Mouse (Mus musculus): ENCODE results near the gene Ccdc84. TPM values are rescaled to one million over a fixed set of nuclear protein-coding genes. Genes with fewer than 3 reads are reported as not detected.

The Ccdc84 gene
- polyA plus RNA-seq, 1 experiment from 2014 or later: 28.4 TPM

GRCm38 (mm10) chr9:44401081-44401480 lies 17.3 kb downstream of the Ccdc84 start:
- DNase-seq (ENCODE audit: low spot score): no peak
- Histone ChIP-seq H3K9me3 (no peaks in the 10 kb centered on the region), H3K27ac (replicated peaks) (no peak overlapping the region), H3K4me1 (peaks cover 34% of the 10 kb centered on the region), H3K36me3 (replicated peaks) (peaks cover 72% of the 10 kb centered on the region), H3K27me3 (replicated peaks; ENCODE audit: low read depth, poor library complexity, severe bottlenecking) (no peaks in the 10 kb centered on the region), H3K4me3 (no peak overlapping the region)
- 85% methylated on average over 4 of the region's 4 CpGs for WGBS

GRCm38 (mm10) chr9:44399795-44400114 lies 18.6 kb downstream of the Ccdc84 start:
- Histone ChIP-seq H3K9me3 (no peaks in the 10 kb centered on the region), H3K27me3 (replicated peaks; ENCODE audit: low read depth, poor library complexity, severe bottlenecking) (no peaks in the 10 kb centered on the region), H3K36me3 (replicated peaks) (peaks cover 58% of the 10 kb centered on the region), H3K27ac (replicated peaks) (no peak overlapping the region), H3K4me1 (peaks cover 26% of the 10 kb centered on the region), H3K4me3 (0 out of 2 replicates have a peak overlapping the region, but pooled peaks have one; percentile 16)
- 93% methylated on average over 6 of the region's 6 CpGs for WGBS
- DNase-seq (ENCODE audit: low spot score): no peak

- Histone ChIP-seq H3K9me3 (no peaks in the 10 kb centered on the region), H3K27ac (replicated peaks) (no peak overlapping the region), H3K36me3 (replicated peaks) (peaks cover 53% of the 10 kb centered on the region), H3K27me3 (replicated peaks; ENCODE audit: low read depth, poor library complexity, severe bottlenecking) (no peaks in the 10 kb centered on the region), H3K4me3 (no peak overlapping the region), H3K4me1 (peaks cover 26% of the 10 kb centered on the region)
- DNase-seq (ENCODE audit: low spot score): no peak
- 85% methylated on average over 13 of the region's 13 CpGs for WGBS
These were observed 19.1 kb downstream of the Ccdc84 start for GRCm38 (mm10) chr9:44399114-44399794.

- Histone ChIP-seq H3K27ac (replicated peaks) (0 out of 2 replicates have a peak overlapping the region, but pooled peaks have one; percentile 44), H3K9me3 (no peaks in the 10 kb centered on the region), H3K36me3 (replicated peaks) (peaks cover 46% of the 10 kb centered on the region), H3K4me3 (peak overlapping the region; percentile 79), H3K27me3 (replicated peaks; ENCODE audit: low read depth, poor library complexity, severe bottlenecking) (no peaks in the 10 kb centered on the region), H3K4me1 (peaks cover 26% of the 10 kb centered on the region)
- no peak for DNase-seq (ENCODE audit: low spot score)
- 85% methylated on average over 9 of the region's 9 CpGs for WGBS
These were observed 19.8 kb downstream of the Ccdc84 start for GRCm38 (mm10) chr9:44398551-44398950.

DNA sequence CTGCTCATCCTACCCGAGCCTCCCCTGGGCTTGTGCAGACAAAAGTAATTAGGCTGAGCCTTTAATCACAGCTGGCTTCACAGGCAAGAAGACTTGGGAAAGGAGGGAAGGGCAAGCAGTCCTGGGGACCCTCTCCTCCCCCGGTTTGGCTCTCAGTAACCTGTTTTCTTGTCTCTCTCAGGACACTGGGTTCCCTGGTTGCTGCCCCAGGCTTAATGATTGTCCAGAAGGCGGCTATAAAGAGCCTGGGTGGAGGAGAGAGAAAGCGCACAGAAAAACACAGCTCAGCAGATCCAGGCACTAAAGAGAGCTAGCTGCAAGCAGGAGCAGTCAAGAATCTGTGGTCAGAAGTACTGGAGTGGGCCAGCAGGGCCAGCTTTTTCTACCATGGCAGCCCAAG lies 20.3 kb downstream of the Ccdc84 start:
- no peaks in the 10 kb centered on the region for H3K27me3 ChIP-seq (replicated peaks; ENCODE audit: low read depth, poor library complexity, severe bottlenecking)
- peak; percentile 27 for DNase-seq (ENCODE audit: low spot score)
- no peaks in the 10 kb centered on the region for H3K9me3 ChIP-seq
- 13% methylated on average over 4 of the region's 4 CpGs for WGBS
- peak overlapping the region; percentile 79 for H3K4me3 ChIP-seq
- peaks cover 43% of the 10 kb centered on the region for H3K36me3 ChIP-seq (replicated peaks)
- H3K4me1 ChIP-seq: peaks cover 26% of the 10 kb centered on the region
- peak overlapping the region; percentile 44; the same call in 1 of the 2 replicates for H3K27ac ChIP-seq (replicated peaks)

- Histone ChIP-seq H3K4me1 (peaks cover 26% of the 10 kb centered on the region), H3K9me3 (no peaks in the 10 kb centered on the region), H3K27me3 (replicated peaks; ENCODE audit: low read depth, poor library complexity, severe bottlenecking) (no peaks in the 10 kb centered on the region), H3K27ac (replicated peaks) (peak within 1 kb of the TSS; percentile 86), H3K4me3 (peak within 1 kb of the TSS; percentile 79), H3K36me3 (replicated peaks) (peaks cover 43% of the 10 kb centered on the region)
- DNase-seq (ENCODE audit: low spot score): peak; percentile 93
- WGBS: under 1% methylated on average over 43 of the region's 43 CpGs
These were observed 21.5 kb downstream of the Ccdc84 start, which contains the start of gene Slc37a4 for GRCm38 (mm10) chr9:44396684-44397411. Slc37a4 (plus strand) TSS chr9:44396852.

DNA sequence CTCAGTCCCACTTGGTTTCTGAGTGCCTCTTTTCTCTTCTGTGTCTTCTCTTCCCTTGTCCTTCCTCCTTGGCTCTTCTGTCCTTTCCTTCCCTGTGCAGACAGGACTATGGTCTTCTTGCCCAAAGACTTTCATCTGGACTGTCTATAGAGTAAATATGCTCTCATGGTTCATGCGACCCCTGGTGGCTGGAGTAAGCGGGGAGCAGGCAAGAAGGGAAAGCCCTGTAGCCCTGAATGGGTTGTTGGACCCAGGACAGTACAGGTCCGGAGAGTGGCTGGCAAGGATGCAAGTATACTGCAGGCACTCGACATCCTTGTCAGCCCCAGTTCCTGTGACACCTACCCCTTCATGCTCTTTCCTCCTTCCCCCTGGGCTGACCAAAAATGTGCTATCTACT lies 26.9 kb downstream of the Ccdc84 start:
- H3K27me3 ChIP-seq (replicated peaks; ENCODE audit: low read depth, poor library complexity, severe bottlenecking): no peaks in the 10 kb centered on the region
- peaks cover 3% of the 10 kb centered on the region; the same call in 1 of the 2 replicates for H3K4me1 ChIP-seq
- H3K27ac ChIP-seq (replicated peaks): no peak overlapping the region
- DNase-seq (ENCODE audit: low spot score): peak; percentile 72
- H3K9me3 ChIP-seq: no peaks in the 10 kb centered on the region
- 47% methylated on average over 4 of the region's 4 CpGs for WGBS
- H3K36me3 ChIP-seq (replicated peaks): peaks cover 67% of the 10 kb centered on the region
- no peak overlapping the region for H3K4me3 ChIP-seq

DNA sequence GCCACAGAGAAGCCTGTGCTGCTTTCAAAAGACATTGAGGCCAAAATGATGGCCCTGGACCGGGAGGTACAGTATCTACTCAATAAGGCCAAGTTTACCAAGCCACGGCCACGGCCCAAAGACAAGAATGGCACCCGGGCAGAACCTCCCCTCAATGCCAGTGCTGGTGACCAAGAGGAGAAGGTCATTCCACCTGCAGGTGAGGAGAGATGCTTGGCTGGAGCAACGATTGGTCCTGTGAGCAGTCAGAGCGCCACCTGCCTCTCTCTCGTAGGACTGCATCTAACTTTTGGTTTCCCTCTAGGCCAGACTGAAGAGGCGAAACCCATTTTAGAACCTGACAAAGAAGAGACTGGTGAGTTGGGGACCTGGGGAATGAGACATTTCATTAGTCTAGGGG lies 29.1 kb downstream of the Ccdc84 start:
- H3K27ac ChIP-seq (replicated peaks): no peak overlapping the region
- H3K4me3 ChIP-seq: no peak overlapping the region
- DNase-seq (ENCODE audit: low spot score): peak; percentile 42
- no peaks in the 10 kb centered on the region for H3K9me3 ChIP-seq
- H3K4me1 ChIP-seq: no peaks in the 10 kb centered on the region
- WGBS: 67% methylated on average over 8 of the region's 8 CpGs
- H3K36me3 ChIP-seq (replicated peaks): peaks cover 89% of the 10 kb centered on the region
- no peaks in the 10 kb centered on the region for H3K27me3 ChIP-seq (replicated peaks; ENCODE audit: low read depth, poor library complexity, severe bottlenecking)

- H3K4me3 ChIP-seq: no peak overlapping the region
- no peak for DNase-seq (ENCODE audit: low spot score)
- no peaks in the 10 kb centered on the region for H3K27me3 ChIP-seq (replicated peaks; ENCODE audit: low read depth, poor library complexity, severe bottlenecking)
- no peaks in the 10 kb centered on the region for H3K4me1 ChIP-seq
- WGBS: 86% methylated on average over 3 of the region's 3 CpGs
- H3K36me3 ChIP-seq (replicated peaks): peaks cover 100% of the 10 kb centered on the region
- no peaks in the 10 kb centered on the region for H3K9me3 ChIP-seq
- H3K27ac ChIP-seq (replicated peaks): no peak overlapping the region
These were observed 31.1 kb downstream of the Ccdc84 start for GRCm38 (mm10) chr9:44387221-44387620.

- Histone ChIP-seq H3K4me3 (no peak overlapping the region), H3K36me3 (replicated peaks) (peaks cover 93% of the 10 kb centered on the region), H3K27ac (replicated peaks) (no peak overlapping the region), H3K27me3 (replicated peaks; ENCODE audit: low read depth, poor library complexity, severe bottlenecking) (no peaks in the 10 kb centered on the region), H3K9me3 (no peaks in the 10 kb centered on the region), H3K4me1 (peaks cover 21% of the 10 kb centered on the region)
- 93% methylated on average over 13 of the region's 13 CpGs for WGBS
- DNase-seq (ENCODE audit: low spot score): no peak
These were observed 33.8 kb downstream of the Ccdc84 start for GRCm38 (mm10) chr9:44384596-44384995.

DNA sequence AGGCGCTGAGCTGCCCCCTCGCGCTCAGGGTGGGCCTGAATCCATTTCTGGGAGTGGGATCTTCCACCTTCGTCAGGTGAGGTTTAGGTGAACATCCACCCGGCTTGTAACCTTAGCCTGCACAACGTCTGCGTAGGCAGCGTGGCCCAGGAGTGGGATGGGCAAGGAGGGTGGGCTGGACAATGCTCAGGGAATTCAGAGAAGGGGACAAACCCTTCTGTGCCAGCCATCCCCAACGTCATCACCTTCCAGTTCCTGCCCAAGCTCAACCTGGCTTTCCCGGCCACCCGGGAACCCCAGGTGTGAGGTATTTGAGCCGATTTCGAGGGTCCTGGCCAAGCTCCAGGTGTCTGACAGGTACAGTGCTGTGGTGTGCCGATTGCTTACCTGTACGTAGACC lies 38.5 kb downstream of the Ccdc84 start:
- Histone ChIP-seq H3K9me3 (no peaks in the 10 kb centered on the region), H3K27ac (replicated peaks) (peak overlapping the region; percentile 93), H3K36me3 (replicated peaks) (peaks cover 45% of the 10 kb centered on the region), H3K27me3 (replicated peaks; ENCODE audit: low read depth, poor library complexity, severe bottlenecking) (no peaks in the 10 kb centered on the region), H3K4me3 (peak overlapping the region; percentile 88), H3K4me1 (peaks cover 26% of the 10 kb centered on the region)
- DNase-seq (ENCODE audit: low spot score): no peak
- WGBS: 9% methylated on average over 15 of the region's 15 CpGs

- under 1% methylated on average over 83 of the region's 83 CpGs for WGBS
- DNase-seq (ENCODE audit: low spot score): peak; percentile 100
These were observed 39.1 kb downstream of the Ccdc84 start, which contains the start of gene Hyou1 for GRCm38 (mm10) chr9:44379054-44379834. Hyou1 (plus strand) TSS chr9:44379490.

More at GRCm38 (mm10) chr9:44379054-44379834, 39.1 kb downstream of the Ccdc84 start, which contains the start of gene Hyou1:
- Histone ChIP-seq H3K4me3 (peak within 1 kb of the TSS; percentile 88), H3K9me3 (no peaks in the 10 kb centered on the region), H3K27ac (replicated peaks) (peak within 1 kb of the TSS; percentile 93), H3K36me3 (replicated peaks) (peaks cover 39% of the 10 kb centered on the region), H3K27me3 (replicated peaks; ENCODE audit: low read depth, poor library complexity, severe bottlenecking) (no peaks in the 10 kb centered on the region), H3K4me1 (peaks cover 26% of the 10 kb centered on the region)

Data from embryonic facial prominence, embryonic 10.5 days (tissue).